In genomic region chr7:79660291-79661150, GRCm38 (mm10) we compare ENCODE assay signal across 8 mouse cellular contexts. TPM values are rescaled to one million over a fixed set of nuclear protein-coding genes. Genes with fewer than 3 reads are reported as not detected.
DNase-seq lines count a peak whose midpoint lies in the region; ATAC-seq lines count a peak whose summit lies in the region.

No protein-coding gene starts in this region.

- no peak for DNase-seq in kidney, postnatal 10 days
- peak; percentile 9 for DNase-seq in MN1 (ENCODE audit: low spot score)
- peak; percentile 40 for DNase-seq in liver
- DNase-seq in spleen, postnatal 4 days (ENCODE audit: low spot score in 2 of 2) = peak; percentile 43 to 81
- no peak for DNase-seq in kidney, adult 9 months
- DNase-seq in urinary bladder, postnatal 36 days (ENCODE audit: low spot score in 2 of 2) = no peak

- peaks cover 36% of the 10 kb centered on the region for H3K4me1 ChIP-seq in kidney, embryonic 15.5 days
- peaks cover 36% of the 10 kb centered on the region for H3K4me1 ChIP-seq in forebrain, embryonic 12.5 days

- H3K36me3 ChIP-seq in kidney, embryonic 15.5 days = peaks cover 5% of the 10 kb centered on the region; the same call in 1 of the 2 replicates
- peaks cover 5% of the 10 kb centered on the region; the same call in 1 of the 2 replicates for H3K36me3 ChIP-seq in forebrain, embryonic 12.5 days (replicated peaks)

- H3K4me2 ChIP-seq in kidney, embryonic 15.5 days = peak overlapping the region; percentile 78
- peak overlapping the region; percentile 91 for H3K4me2 ChIP-seq in forebrain, embryonic 12.5 days

- ATAC-seq in kidney, embryonic 15.5 days (replicated peaks; ENCODE audit: low FRiP score) = peak; percentile 54; the same call in 1 of the 2 replicates
- ATAC-seq in forebrain, embryonic 12.5 days (ENCODE audit: low FRiP score) = no peak; the same call in none of the 2 replicates

- H3K27me3 ChIP-seq in kidney, embryonic 15.5 days = no peaks in the 10 kb centered on the region
- no peaks in the 10 kb centered on the region for H3K27me3 ChIP-seq in forebrain, embryonic 12.5 days

- peak overlapping the region; percentile 83 for H3K4me3 ChIP-seq in kidney, embryonic 15.5 days (replicated peaks)
- H3K4me3 ChIP-seq in forebrain, embryonic 12.5 days (replicated peaks) = peak overlapping the region; percentile 98

- H3K27ac ChIP-seq in kidney, embryonic 15.5 days = peak overlapping the region; percentile 49
- peak overlapping the region; percentile 59; the same call in 1 of the 2 replicates for H3K27ac ChIP-seq in forebrain, embryonic 12.5 days

- peak overlapping the region; percentile 75 for H3K9ac ChIP-seq in kidney, embryonic 15.5 days
- peak overlapping the region; percentile 94 for H3K9ac ChIP-seq in forebrain, embryonic 12.5 days

- WGBS in kidney, embryonic 15.5 days = under 1% methylated on average over 73 of the region's 73 CpGs
- WGBS in forebrain, embryonic 12.5 days = under 1% methylated on average over 73 of the region's 73 CpGs

- no peaks in the 10 kb centered on the region for H3K9me3 ChIP-seq in kidney, embryonic 15.5 days (replicated peaks)
- H3K9me3 ChIP-seq in forebrain, embryonic 12.5 days = no peaks in the 10 kb centered on the region

RNA-seq across cellular contexts. Expression of gene Ticrr, which starts 0.5 kb away (rescaled TPM):
- polyA plus RNA-seq in kidney, embryonic 15.5 days (2015; fragmentation: Nextera tagmentation; extraction: Ambion mirVana) = 11.2 and 11.6 TPM in 2 replicates
- 15.5 and 16.4 TPM in 2 replicates for polyA plus RNA-seq in forebrain, embryonic 12.5 days (2016; fragmentation: Nextera tagmentation; extraction: Ambion mirVana)

RNA-seq across cellular contexts. Expression of gene Rhcg, which starts 43.1 kb away (rescaled TPM):
- 28.8 and 29.9 TPM in 2 replicates for polyA plus RNA-seq in kidney, embryonic 15.5 days (2015; fragmentation: Nextera tagmentation; extraction: Ambion mirVana)
- 7.1 and 8.5 TPM in 2 replicates for polyA plus RNA-seq in forebrain, embryonic 12.5 days (2016; fragmentation: Nextera tagmentation; extraction: Ambion mirVana)

RNA-seq across cellular contexts. Expression of gene Kif7, which starts 55.0 kb away (rescaled TPM):
- 5.0 and 5.1 TPM in 2 replicates for polyA plus RNA-seq in kidney, embryonic 15.5 days (2015; fragmentation: Nextera tagmentation; extraction: Ambion mirVana)
- polyA plus RNA-seq in forebrain, embryonic 12.5 days (2016; fragmentation: Nextera tagmentation; extraction: Ambion mirVana) = 7.0 and 7.7 TPM in 2 replicates

Comparison
In these comparisons a context has a peak if more than half of its experiments do, and no peak if none do; other contexts are left out.
1. DNase-seq: peak in MN1 (single experiment), liver (single experiment) and spleen, postnatal 4 days (2 of 2); none in kidney, postnatal 10 days (single experiment), kidney, adult 9 months (single experiment) and urinary bladder, postnatal 36 days (0 of 2).